Mouse (Mus musculus) CH12.LX (cell line): ENCODE data around the gene Tbx1. TPM values are rescaled to one million over a fixed set of nuclear protein-coding genes. Genes with fewer than 3 reads are reported as not detected.

Experiments
- DNase-seq: peaks from one replicate; pipeline ENCODE4 v3.0.0-alpha.2; 2013; ENCODE audit errors: extremely low read depth
- H3K27ac ChIP-seq: 2 replicates; pipeline ENCODE4 v1.5.1; 2012; ENCODE audit warnings: low read depth, mild to moderate bottlenecking, control low read depth, moderate library complexity; ENCODE audit not compliant: insufficient read depth
- H3K27me3 ChIP-seq: replicated peaks from 2 replicates; pipeline ENCODE3; 2012; ENCODE audit warnings: inconsistent platforms
- H3K36me3 ChIP-seq, 2 experiments: replicated peaks in 1 of 2; 2 replicates each; pipeline versions ENCODE3 to v1.6.1; 2012; ENCODE audit warnings: inconsistent platforms in 1 of 2, low read length in 1 of 2, mild to moderate bottlenecking in 1 of 2, mixed read lengths in 1 of 2, moderate library complexity in 1 of 2; ENCODE audit not compliant: control insufficient read depth in 1 of 2, insufficient read depth in 1 of 2
- H3K4me1 ChIP-seq, 2 experiments: 2 replicates each; pipeline ENCODE4 v1.6.1; 2012; ENCODE audit warnings: inconsistent platforms in 1 of 2, moderate library complexity in 1 of 2; ENCODE audit not compliant: insufficient read depth in 2 of 2, control insufficient read depth in 1 of 2
- H3K4me2 ChIP-seq: 2 replicates; pipeline ENCODE4 v1.6.1; 2012; ENCODE audit warnings: low read depth, mild to moderate bottlenecking, control low read depth; ENCODE audit not compliant: poor library complexity, insufficient read depth, severe bottlenecking
- H3K4me3 ChIP-seq, 3 experiments: fragments of 150-350 bp in 1 of 3; sonication (generic) in 1 of 3; replicated peaks in 1 of 3; 2 replicates each; pipeline versions ENCODE3 to v1.5.1; 2011 to 2012; ENCODE audit warnings: low read depth in 2 of 3, low read length in 2 of 3, mild to moderate bottlenecking in 2 of 3, moderate library complexity in 2 of 3, control low read depth in 1 of 3, improper control_type of control experiment in 1 of 3, inconsistent platforms in 1 of 3, mixed read lengths in 1 of 3; ENCODE audit not compliant: poor library complexity in 1 of 3
- H3K79me2 ChIP-seq: replicated peaks from 2 replicates; pipeline ENCODE4 v1.6.1; 2012; ENCODE audit warnings: mild to moderate bottlenecking, moderate library complexity; ENCODE audit not compliant: control insufficient read depth, poor library complexity, insufficient read depth, severe bottlenecking; ENCODE audit errors: extremely low read depth
- H3K9ac ChIP-seq: 2 replicates; pipeline ENCODE4 v1.6.1; 2012; ENCODE audit warnings: low read depth, mild to moderate bottlenecking, control low read depth, moderate library complexity; ENCODE audit not compliant: insufficient read depth
- H3K9me3 ChIP-seq: replicated peaks from 2 replicates; pipeline ENCODE3; 2012; ENCODE audit warnings: low read length, inconsistent platforms, mixed read lengths
- BHLHE40 ChIP-seq: IDR thresholded peaks from 2 replicates; pipeline ENCODE4 v1.6.1; 2011; ENCODE audit warnings: mild to moderate bottlenecking, low read depth, low read length, improper control_type of control experiment
- CHD1 ChIP-seq: IDR thresholded peaks from 2 replicates; pipeline ENCODE4 v1.6.1; 2012; ENCODE audit warnings: low read depth, low read length, improper control_type of control experiment, inconsistent platforms
- CHD2 ChIP-seq: IDR thresholded peaks from 2 replicates; pipeline ENCODE4 v1.6.1; 2011; ENCODE audit warnings: low read length, improper control_type of control experiment
- CTCF ChIP-seq, 2 experiments: IDR thresholded peaks in 1 of 2; conservative IDR thresholded peaks in 1 of 2; 2 replicates each; pipeline ENCODE4 v1.5.1; 2011 to 2012; ENCODE audit warnings: low read depth in 2 of 2, low read length in 2 of 2, improper control_type of control experiment in 1 of 2, inconsistent platforms in 1 of 2, mild to moderate bottlenecking in 1 of 2, moderate library complexity in 1 of 2
- E2F4 ChIP-seq: IDR thresholded peaks from 2 replicates; pipeline ENCODE4 v1.6.1; 2011; ENCODE audit warnings: low read depth, low read length, improper control_type of control experiment; ENCODE audit not compliant: insufficient replicate concordance
- ELF1 ChIP-seq: IDR thresholded peaks from 2 replicates; pipeline ENCODE4 v1.6.1; 2014; ENCODE audit warnings: low read depth, mild to moderate bottlenecking, inconsistent platforms, low read length, improper control_type of control experiment
- EP300 ChIP-seq: IDR thresholded peaks from 2 replicates; pipeline ENCODE4 v1.6.1; 2011; ENCODE audit warnings: low read length, improper control_type of control experiment
- GABPA ChIP-seq: IDR thresholded peaks from 2 replicates; pipeline ENCODE4 v1.6.1; 2012; ENCODE audit warnings: low read depth, low read length, improper control_type of control experiment, inconsistent platforms; ENCODE audit not compliant: insufficient replicate concordance
- JUN ChIP-seq: IDR thresholded peaks from 2 replicates; pipeline ENCODE4 v1.6.1; 2011; ENCODE audit warnings: low read depth, mild to moderate bottlenecking, low read length, improper control_type of control experiment, moderate library complexity; ENCODE audit not compliant: insufficient read depth
- JUND ChIP-seq: conservative IDR thresholded peaks from 2 replicates; pipeline ENCODE4 v1.6.1; 2011; ENCODE audit warnings: low read depth, low read length, improper control_type of control experiment
- MAFK ChIP-seq: IDR thresholded peaks from 2 replicates; pipeline ENCODE4 v1.6.1; 2011; ENCODE audit warnings: low read length, improper control_type of control experiment; ENCODE audit not compliant: insufficient replicate concordance
- MAZ ChIP-seq: IDR thresholded peaks from 2 replicates; pipeline ENCODE4 v1.6.1; 2012; ENCODE audit warnings: low read depth, mild to moderate bottlenecking, inconsistent platforms, low read length, improper control_type of control experiment, moderate library complexity
- MYC ChIP-seq: IDR thresholded peaks from 2 replicates; pipeline ENCODE4 v1.6.1; 2011; ENCODE audit warnings: low read depth, mild to moderate bottlenecking, improper control_type of control experiment, low read length
- NELFE ChIP-seq: IDR thresholded peaks from 2 replicates; pipeline ENCODE4 v1.6.1; 2011; ENCODE audit warnings: low read depth, low read length, improper control_type of control experiment
- PAX5 ChIP-seq: IDR thresholded peaks from 2 replicates; pipeline ENCODE4 v1.6.1; 2012; ENCODE audit warnings: low read length, inconsistent platforms, mixed read lengths
- POLR2A ChIP-seq: IDR thresholded peaks from 2 replicates; pipeline ENCODE4 v1.6.1; 2011; ENCODE audit warnings: low read depth, mild to moderate bottlenecking, improper control_type of control experiment, low read length
- POLR2AphosphoS2 ChIP-seq: IDR thresholded peaks from 2 replicates; pipeline ENCODE4 v1.6.1; 2011; ENCODE audit warnings: low read depth, low read length, improper control_type of control experiment
- RAD21 ChIP-seq: IDR thresholded peaks from 2 replicates; pipeline ENCODE4 v1.6.1; 2011; ENCODE audit warnings: low read depth, mild to moderate bottlenecking, low read length, improper control_type of control experiment, moderate library complexity
- RCOR1 ChIP-seq: conservative IDR thresholded peaks from 2 replicates; pipeline ENCODE4 v1.6.1; 2012; ENCODE audit warnings: low read depth, mild to moderate bottlenecking, inconsistent platforms, low read length, improper control_type of control experiment
- SMC3 ChIP-seq: IDR thresholded peaks from 2 replicates; pipeline ENCODE4 v1.6.1; 2011; ENCODE audit warnings: low read depth, low read length, improper control_type of control experiment
- TBP ChIP-seq: conservative IDR thresholded peaks from 2 replicates; pipeline ENCODE4 v1.6.1; 2011; ENCODE audit warnings: low read depth, low read length, improper control_type of control experiment
- UBTF ChIP-seq: IDR thresholded peaks from 2 replicates; pipeline ENCODE4 v1.6.1; 2012; ENCODE audit warnings: low read depth, mild to moderate bottlenecking, inconsistent platforms, low read length, improper control_type of control experiment, moderate library complexity
- USF1 ChIP-seq: IDR thresholded peaks from 2 replicates; pipeline ENCODE4 v1.6.1; 2014; ENCODE audit warnings: low read depth, mild to moderate bottlenecking, inconsistent platforms, low read length, improper control_type of control experiment
- USF2 ChIP-seq: conservative IDR thresholded peaks from 2 replicates; pipeline ENCODE4 v1.6.1; 2011; ENCODE audit warnings: low read depth, low read length, improper control_type of control experiment
- ZC3H11A ChIP-seq: IDR thresholded peaks from 2 replicates; pipeline ENCODE4 v1.6.1; 2012; ENCODE audit warnings: low read depth, mild to moderate bottlenecking, inconsistent platforms, low read length, improper control_type of control experiment
- ZKSCAN1 ChIP-seq: IDR thresholded peaks from 2 replicates; pipeline ENCODE4 v1.6.1; 2012; ENCODE audit warnings: low read depth, inconsistent platforms, low read length, improper control_type of control experiment, borderline replicate concordance
- ZMIZ1 ChIP-seq: IDR thresholded peaks from 2 replicates; pipeline ENCODE4 v1.6.1; 2012; ENCODE audit warnings: low read depth, mild to moderate bottlenecking, inconsistent platforms, low read length, improper control_type of control experiment
- ZNF384 ChIP-seq: IDR thresholded peaks from 2 replicates; pipeline ENCODE4 v1.6.1; 2012; ENCODE audit warnings: low read depth, low read length, improper control_type of control experiment, inconsistent platforms
- dilution Hi-C: fragments of 300-500 bp; cut with MboI; formaldehyde crosslinking; loops from 2 replicates; pipeline ENCODE4 v1.14.3; 2020; ENCODE audit warnings: low sequenced_read_pairs; ENCODE audit not compliant: extremely low pct_unique_long_range_greater_than_20kb, extremely low pct_ligation_motif_present
- in situ Hi-C: fragments of 300-500 bp; cut with MboI; formaldehyde crosslinking; loops from 3 replicates; pipeline ENCODE4 v1.14.3; 2019; ENCODE audit warnings: low sequenced_read_pairs, low pct_ligation_motif_present, low pct_unique_long_range_greater_than_20kb, mixed read lengths
- polyA plus RNA-seq: library from polyadenylated mRNA; unstranded; fragments of >175 nt; gene quantifications from 2 replicates; pipeline ENCODE4 v1.2.1, GENCODE M21; 2012; ENCODE audit warnings: low read depth; ENCODE audit not compliant: insufficient read length
- total RNA-seq, 2 experiments: library from RNA; depleted of rRNA; stranded (reverse); fragments of 300-350 nt in 1 of 2; fragments of >200 nt in 1 of 2; gene quantifications; 2 replicates each; pipeline ENCODE4 v1.2.3; 2012 to 2014

Gene Tbx1
- total and polyA plus RNA-seq, 3 experiments: 0.04 TPM; not detected in 2

DNA sequence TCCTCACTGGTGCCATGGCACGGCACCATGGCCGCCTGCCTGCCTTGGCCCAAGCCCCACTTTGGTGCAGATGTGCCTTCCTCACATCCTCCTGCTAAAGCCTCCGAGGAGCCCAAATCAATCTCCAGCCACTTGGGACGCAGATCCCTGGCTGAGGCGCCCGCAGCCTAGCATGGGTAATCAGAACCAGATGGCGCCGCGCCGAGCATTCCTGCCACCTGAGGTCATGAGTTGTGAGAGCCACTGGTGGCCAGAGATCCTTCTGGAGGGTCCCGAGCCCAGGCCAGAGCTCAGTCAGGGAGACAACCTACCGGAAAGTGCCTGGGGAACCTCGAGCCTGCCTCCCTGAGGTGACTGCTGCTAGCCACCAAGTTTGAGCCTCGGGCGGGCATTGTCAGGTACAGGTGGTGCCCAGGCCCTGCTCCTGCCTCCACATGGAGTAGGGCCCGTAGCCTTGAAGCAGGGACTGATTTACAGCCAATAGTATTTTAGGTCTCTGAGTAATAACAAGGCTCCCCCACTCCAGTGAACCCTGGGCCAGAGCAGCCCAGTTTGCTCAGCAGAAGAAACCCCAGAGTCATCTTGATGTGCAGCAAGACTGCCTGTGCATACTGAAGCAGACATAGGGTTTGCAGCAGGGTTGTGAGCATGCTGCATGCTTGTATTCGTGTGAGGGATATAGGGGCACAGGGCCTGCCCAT, 35.1 kb downstream of the Tbx1 start:
- Histone ChIP-seq H3K79me2 (no peaks in the 10 kb centered on the region), H3K4me2 (no peak overlapping the region), H3K9ac (no peak overlapping the region), H3K36me3 (peaks cover 0 to 65% of the 10 kb centered on the region in 2 experiments), H3K27ac (no peak overlapping the region), H3K4me3 (no peak overlapping the region), H3K27me3 (no peaks in the 10 kb centered on the region), H3K9me3 (no peaks in the 10 kb centered on the region), H3K4me1 (no peaks in the 10 kb centered on the region)
- dilution Hi-C loops: no loop called here
- in situ Hi-C loops: no loop called here
- DNase-seq: no peak
- TF ChIP-seq RAD21 (no peak), PAX5 (no peak)

DNA sequence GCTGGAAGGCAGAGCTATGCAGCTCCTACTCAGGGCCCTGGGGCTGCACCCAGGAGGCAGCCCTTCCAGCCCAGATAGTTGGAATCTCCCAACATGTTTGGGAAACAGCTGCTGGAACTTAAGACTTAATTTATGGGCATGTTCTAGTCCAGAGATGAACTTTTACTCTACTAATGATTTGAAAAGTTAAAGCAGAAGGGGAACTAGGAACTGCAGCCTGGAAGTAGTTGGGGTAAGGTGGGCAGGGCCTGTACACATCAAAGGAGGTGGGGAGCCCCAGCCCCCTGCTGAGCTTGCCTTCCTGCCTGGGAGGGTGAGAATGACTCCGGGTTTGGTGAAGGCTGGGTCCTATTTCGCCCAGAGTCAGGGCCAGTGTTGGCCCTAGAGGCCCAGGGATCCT, 35.8 kb downstream of the Tbx1 start:
- dilution Hi-C loops: no loop called here

DNA sequence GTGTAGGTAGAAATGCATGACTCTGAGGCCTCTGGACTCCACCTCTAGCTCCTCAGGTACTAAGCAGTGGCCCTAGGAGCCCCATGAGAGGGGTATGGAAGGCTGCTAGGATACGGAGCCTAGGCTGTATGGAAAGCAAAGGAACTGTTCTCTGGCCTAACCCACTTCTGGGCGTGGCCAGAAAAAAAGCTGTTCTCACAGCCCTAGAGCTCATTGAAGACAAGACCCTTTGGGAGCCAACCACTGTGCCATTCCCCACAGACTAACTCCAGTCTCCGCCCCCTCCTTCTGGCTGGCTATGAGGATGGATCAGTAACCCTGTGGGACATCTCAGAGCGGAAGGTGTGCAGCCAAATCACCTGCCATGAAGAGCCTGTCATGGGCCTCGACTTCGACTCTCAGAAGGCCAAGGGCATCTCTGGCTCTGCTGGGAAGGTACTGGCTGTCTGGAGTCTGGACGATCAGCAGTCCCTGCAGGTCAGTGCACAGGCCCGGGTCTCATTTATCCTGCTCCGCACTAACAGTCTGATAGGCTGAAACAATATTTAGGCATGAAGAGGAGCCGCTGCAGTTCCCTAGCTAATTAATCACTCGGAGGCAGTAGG, 38.3 kb downstream of the Tbx1 start:
- Histone ChIP-seq H3K27ac (no peak overlapping the region), H3K9me3 (no peaks in the 10 kb centered on the region), H3K4me1 (no peaks in the 10 kb centered on the region), H3K9ac (no peak overlapping the region), H3K4me2 (no peak overlapping the region), H3K36me3 (peaks cover 0 to 63% of the 10 kb centered on the region in 2 experiments), H3K79me2 (no peaks in the 10 kb centered on the region), H3K27me3 (no peaks in the 10 kb centered on the region), H3K4me3 (no peak overlapping the region)
- DNase-seq: no peak
- in situ Hi-C loops (no loop called here), dilution Hi-C loops (no loop called here)
- TF ChIP-seq UBTF (no peak), NELFE (no peak), RCOR1 (no peak), GABPA (no peak), SMC3 (no peak), CHD2 (no peak), MYC (no peak), JUN (no peak), EP300 (no peak), USF2 (no peak), ZNF384 (no peak), CTCF (conservative IDR thresholded peaks at IDR 0.05 in 1 of 2, IDR thresholded peaks at IDR 0.05 in 1 of 2; ENCODE audit: low read depth in 2 of 2, low read length in 2 of 2) (no peak), POLR2A (no peak), ZKSCAN1 (no peak), USF1 (no peak), POLR2AphosphoS2 (no peak), CHD1 (no peak), ZMIZ1 (no peak)

More for the DNA sequence above, 35.8 kb downstream of the Tbx1 start:
- Histone ChIP-seq H3K4me3 (no peak overlapping the region), H3K27me3 (no peaks in the 10 kb centered on the region), H3K4me1 (no peaks in the 10 kb centered on the region), H3K79me2 (no peaks in the 10 kb centered on the region), H3K27ac (no peak overlapping the region), H3K9ac (no peak overlapping the region), H3K4me2 (no peak overlapping the region), H3K9me3 (no peaks in the 10 kb centered on the region), H3K36me3 (peaks cover 0 to 64% of the 10 kb centered on the region in 2 experiments)
- DNase-seq: no peak
- TF ChIP-seq POLR2A: no peak
- no peak for TF ChIP-seq TBP
- TF ChIP-seq ELF1: no peak
- no peak for TF ChIP-seq NELFE
- TF ChIP-seq E2F4: no peak
- TF ChIP-seq MAZ: no peak
- no peak for TF ChIP-seq ZC3H11A
- TF ChIP-seq PAX5: no peak
- no peak for TF ChIP-seq GABPA
- no peak for TF ChIP-seq POLR2AphosphoS2
- TF ChIP-seq UBTF: no peak
- no peak for TF ChIP-seq MYC
- TF ChIP-seq MAFK: no peak
- TF ChIP-seq BHLHE40: no peak
- TF ChIP-seq JUND: no peak
- TF ChIP-seq RCOR1: no peak
- in situ Hi-C loops: no loop called here
